Mouse (Mus musculus) thymus, postnatal 14 days (tissue): Measurements from ENCODE around the gene Tnxb.

Source experiments
- DNase-seq: peaks from one replicate; pipeline ENCODE4 v3.0.0; 2021

Tnxb gene

DNA sequence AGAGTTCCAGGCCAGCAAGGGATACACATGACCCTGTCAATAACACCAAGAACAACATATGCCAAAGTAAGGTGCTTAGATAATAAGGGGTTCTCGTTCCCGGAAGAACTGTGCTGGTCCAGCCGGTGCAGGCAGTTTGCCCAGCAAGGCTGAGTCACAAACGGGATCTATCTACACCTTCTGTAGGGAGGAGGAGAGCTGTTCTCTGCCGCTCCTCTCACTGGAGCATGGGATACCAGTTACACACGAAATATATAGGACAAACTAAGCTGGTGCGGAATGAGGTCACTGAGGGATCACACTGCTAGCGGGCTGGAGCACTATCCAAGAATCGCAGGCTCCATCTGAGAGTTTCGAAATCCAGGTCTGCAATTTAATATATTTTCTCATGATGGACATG, 26.4 kb upstream of the Tnxb start:
- DNase-seq, result no peak

DNA sequence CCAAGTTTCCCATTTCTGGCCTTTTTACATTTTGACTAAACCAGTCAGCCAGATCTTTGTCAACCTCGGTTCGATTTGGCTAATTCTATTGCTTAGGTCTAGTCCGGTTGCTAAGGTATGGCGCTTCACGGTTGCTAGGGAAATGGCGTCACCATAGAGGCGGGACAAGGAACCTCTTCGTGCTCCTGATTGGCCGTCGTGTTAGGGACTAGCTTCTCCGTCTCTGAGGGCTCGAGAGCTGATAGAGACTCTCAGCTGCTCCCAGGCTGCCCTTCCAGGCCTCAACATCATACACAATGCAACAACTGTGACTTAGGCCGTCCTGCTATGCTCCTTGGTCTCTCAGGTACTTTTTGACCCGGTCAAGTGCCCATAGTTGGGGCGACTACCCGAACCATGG, 25.7 kb upstream of the Tnxb start, which contains the start of gene Fkbpl:
Gene Fkbpl, plus strand, starts transcription at position 157 of the 400 bp plus-strand sequence.
- peak; percentile 96 for DNase-seq

DNA sequence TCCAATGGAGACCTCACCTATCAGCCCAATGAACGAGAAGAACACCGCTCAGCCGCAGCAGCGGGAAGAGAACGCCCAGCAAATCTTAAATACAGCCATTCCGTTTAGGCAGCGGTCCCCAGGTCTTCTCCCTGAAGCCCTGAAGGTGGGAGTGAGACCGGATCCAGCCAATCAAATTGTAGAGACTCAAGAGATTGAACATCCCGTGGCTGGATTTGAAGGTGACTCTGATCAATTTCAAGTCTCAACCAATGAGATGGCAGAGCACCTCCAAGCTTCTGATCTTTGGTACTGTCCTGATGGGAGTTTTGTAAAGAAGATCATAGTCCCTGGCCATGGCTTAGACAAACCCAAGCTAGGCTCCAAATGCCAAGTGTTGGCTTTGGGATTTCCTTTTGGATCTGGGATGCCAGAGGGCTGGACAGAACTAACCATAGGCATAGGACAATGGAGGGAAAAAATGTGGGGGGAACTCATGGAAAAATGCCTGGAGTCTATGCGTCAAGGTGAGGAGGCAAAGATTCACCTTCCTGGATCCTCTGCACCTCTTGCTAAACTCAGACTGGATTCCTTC, 25.0 kb upstream of the Tnxb start:
- no peak for DNase-seq

DNA sequence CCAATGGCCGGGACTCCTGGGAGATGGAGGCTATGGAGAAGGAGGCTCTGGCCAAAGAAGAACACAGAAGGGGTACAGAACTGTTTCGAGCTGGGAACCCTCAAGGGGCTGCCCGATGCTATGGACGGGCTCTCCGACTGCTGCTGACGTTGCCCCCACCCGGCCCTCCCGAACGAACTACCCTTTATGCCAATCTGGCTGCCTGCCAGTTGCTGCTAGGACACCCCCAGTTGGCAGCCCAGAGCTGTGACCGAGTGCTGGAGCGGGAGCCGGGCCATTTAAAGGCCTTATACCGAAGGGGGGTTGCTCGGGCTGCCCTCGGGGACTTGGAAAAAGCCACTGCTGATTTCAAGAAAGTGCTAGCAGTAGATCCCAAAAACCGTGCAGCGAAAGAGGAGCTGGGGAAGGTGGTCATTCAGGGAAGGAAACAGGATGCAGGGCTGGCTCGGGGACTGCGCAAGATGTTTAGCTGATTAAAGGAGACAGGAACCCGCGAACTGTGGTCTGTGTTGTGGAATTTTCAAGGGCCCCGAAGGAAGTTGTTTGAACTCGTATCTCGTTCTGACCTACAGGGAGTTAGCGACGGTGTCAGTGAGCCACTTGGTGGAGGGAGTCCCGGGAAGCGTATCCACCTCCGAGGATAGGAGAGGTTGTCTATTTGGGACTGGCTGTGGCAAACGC, 24.4 kb upstream of the Tnxb start:
- peak; percentile 24 for DNase-seq

DNA sequence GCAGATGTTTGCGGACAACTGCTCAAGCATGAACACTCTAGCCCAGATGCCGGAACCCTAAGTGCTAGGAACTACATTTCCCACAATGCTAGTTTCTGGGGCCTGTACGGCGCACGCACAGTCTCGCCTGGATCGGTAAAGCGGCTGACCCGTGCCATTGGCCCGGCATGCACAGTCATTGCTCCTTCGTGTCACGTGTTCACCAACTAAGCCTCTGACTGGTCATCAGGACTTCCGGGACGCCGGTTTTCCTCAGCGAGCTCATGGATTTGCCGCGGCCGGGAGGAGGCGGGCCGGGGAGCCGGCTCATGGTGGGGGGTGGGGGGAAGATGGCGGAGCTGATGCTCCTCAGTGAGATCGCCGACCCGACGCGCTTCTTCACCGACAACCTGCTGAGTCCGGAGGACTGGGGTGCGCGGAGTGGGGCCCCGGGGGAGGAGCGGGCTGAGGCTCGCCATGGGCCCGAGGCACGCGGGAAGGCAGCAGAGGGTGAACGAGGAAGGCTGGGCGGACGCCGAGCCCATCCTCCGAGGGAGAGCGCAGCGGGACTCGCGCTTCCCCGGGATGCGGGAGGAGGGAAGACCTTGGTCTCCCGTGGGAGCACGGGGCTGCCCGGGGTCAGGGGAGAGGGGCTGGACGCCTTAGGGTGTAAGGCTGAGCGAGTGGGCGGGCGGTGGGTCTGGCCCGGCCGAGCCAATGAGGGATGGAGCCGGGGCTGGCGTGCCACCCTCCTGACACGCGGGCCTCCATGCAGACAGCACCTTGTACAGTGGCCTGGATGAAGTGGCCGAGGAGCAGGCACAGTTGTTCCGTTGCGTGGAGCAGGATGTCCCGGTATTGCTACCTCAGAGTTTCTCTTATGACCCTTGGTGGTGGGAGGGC, 23.2 kb upstream of the Tnxb start, which contains the start of gene Atf6b:
Gene Atf6b, plus strand, starts transcription at position 241 of the 882 bp plus-strand sequence.
- DNase-seq, result peak; percentile 94

DNA sequence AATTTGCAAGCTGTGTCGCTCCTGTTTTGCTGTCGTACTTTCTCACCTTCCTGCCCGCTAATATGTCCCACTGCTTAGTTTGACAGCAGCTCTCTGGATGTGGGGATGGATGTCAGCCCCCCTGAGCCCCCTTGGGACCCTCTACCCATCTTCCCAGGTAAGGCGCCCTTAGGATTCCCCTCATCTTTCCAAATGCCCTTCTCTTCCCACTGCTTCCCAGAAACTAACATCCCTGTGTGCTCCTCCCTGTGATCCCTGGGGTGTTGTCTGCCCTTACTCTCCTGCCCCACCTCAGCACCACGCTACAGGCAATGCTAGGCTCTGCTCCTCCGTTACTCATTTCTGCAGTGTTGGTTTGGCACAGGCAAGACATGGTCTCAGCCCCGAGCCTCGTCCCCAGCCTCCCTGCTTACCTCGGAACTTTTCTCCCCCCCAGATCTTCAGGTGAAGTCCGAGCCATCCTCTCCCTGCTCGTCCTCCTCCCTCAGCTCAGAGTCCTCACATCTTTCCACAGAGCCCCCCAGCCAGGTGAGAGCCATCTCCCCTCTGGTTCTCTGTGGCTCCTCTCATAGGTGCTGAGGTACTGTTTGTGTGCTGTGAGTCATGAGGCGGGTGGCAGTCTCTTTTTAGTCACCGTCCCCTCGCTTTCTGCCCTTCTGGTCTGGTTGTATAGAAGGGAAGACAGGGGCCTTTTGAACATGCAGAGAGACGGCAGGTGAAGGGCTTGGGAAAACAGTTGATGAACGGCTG, 22.0 kb upstream of the Tnxb start:
- no peak for DNase-seq

DNA sequence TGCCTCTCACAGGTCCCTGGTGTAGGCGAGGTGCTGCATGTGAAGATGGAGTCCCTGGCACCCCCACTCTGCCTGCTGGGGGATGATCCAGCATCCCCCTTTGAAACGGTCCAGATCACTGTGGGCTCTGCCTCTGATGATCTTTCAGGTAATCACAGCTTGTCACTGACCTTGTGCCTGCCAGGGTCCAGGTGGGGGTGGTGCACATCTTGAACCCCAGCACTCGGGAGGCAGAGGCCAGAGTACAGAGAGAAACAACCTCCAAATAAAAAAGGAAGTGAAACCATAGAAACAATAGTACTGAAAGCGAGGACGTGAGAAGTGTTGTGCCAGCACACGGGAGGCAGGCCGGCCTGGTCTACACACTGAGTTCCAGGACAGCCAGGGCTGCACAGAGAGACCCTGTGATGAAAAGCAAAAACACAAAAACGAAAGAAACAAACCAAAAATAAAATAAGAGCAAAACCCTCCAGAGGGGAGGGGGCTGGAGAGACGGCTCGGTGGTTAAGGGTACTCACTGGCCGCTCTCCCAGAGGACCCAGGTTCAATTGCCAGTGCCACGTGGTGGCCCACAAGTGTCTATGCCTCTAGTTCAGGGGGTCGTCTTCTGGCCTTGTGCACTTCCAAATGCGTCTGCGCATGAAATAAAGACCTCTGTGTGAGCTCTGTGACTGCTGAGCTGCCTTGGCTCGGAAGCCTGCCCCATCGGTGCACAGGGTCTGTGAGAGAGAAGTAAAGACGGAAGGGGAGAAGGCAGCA, 21.1 kb upstream of the Tnxb start:
- DNase-seq, result no peak

DNA sequence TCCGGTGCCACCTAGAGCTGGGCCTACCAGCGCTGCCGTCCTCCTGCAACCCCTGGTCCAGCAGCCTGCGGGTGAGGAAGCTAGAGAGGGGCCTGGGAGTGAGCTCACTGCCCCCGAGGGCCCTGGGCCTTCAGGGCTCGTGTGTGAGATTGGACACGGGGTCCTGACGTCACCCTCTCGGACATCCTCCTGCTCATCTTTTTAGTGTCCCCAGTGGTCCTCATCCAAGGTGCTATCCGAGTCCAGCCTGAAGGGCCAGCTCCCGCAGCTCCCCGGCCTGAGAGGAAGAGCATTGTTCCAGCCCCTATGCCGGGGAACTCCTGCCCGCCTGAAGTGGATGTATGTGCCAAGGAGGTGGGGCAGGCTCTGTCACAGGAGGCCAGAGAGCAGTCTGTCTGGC, 19.6 kb upstream of the Tnxb start:
- DNase-seq, result peak; percentile 2

DNA sequence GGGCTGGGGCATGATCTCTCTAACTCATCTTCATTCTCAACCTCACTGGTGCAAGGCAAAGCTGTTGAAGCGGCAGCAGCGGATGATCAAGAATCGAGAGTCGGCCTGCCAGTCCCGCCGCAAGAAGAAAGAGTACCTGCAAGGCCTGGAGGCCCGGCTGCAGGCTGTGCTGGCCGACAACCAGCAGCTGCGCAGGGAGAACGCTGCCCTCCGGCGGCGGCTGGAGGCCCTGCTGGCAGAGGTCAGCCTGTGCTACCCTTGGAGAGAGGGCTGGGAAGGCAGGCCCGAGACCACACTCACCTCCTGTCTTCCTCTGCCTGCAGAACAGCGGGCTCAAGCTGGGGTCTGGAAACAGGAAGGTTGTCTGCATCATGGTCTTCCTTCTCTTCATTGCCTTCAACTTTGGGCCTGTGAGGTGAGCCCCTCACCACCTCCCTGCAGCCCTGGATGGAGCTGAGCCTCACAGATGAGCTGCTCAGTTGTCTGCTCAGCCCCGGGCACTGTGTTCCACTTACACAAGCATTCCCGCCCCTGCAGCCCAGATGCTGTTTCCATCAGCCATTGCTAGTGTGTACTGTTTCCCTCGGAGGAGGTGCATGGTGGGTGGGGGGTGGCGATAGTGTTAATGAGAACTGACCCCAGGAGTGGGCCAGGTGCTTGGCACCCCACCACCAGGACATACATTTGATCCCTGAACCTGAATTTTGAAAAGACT, 18.7 kb upstream of the Tnxb start:
- peak; percentile 75 for DNase-seq

DNA sequence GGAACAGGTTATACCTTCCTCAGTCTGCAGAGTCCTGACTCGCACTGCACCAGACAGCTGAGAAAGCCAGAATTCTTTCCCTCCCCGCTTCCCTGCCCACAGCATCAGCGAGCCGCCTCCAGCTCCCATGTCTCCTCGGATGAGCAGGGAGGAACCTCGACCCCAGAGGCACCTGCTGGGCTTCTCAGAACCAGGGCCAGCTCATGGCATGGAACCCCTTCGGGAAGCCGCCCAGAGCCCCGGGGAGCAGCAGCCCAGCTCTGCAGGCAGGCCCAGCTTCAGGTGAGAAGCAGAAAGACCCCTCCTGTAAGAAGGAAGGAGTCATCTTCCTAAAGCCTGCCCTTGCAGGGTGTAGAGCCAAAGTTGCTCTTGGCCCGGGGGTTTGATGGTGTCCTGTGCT, 17.8 kb upstream of the Tnxb start:
- no peak for DNase-seq

DNA sequence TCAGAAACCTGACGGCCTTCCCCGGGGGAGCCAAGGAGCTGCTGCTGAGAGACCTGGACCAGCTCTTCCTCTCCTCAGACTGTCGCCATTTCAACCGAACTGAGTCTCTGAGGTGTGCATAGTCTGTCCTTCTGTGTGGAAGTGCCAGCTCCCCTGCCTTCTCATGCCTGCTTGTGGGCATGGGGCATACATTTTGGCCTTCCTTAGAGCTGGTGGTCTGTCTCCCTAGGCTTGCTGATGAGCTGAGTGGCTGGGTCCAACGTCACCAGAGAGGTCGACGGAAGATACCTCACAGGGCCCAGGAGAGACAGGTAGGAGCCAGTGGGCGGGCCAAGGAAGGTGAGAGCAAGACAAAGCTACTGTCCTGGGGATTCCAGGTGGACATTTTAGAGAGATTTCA, 17.4 kb upstream of the Tnxb start:
- no peak for DNase-seq

DNA sequence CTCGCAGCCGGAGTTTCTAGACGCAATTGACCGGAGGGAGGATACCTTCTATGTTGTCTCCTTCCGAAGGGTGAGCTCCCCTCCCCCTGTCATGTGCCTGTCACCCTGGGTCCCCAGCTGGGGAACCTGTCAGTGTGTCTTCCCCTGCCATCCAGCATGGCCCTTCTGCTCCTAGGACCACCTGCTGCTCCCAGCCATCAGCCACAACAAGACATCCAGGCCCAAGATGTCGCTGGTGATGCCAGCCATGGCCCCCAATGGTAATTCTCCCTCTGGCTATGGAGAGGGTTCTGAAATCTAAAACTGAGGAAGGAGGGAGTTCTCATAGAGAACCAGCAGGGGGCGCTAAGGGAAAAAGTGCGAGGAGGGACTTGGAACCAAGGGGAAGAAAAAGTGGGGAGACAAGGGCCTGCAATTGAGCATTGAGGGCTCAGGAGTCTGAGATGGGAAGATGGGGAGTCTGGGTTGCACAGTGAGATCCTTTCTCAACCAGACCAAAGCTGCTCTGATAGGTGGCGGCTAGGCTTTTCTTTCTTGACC, 16.5 kb upstream of the Tnxb start:
- peak; percentile 66 for DNase-seq

DNA sequence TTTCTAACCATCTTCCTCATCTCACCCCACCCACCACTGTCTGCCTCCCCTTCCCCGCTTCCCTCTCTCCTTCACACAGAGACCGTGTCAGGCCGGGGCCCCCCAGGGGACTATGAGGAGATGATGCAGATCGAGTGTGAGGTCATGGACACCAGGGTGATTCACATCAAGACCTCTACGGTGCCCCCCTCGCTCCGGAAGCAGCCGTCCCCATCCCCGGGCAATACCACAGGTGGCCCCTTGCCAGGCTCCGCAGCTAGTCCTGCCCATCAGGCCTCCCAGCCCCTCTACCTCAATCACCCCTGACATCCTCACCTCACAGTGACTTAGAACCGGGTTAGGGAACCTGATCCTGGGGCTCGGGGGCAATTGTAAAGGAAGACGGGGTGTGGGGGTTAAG, 15.9 kb upstream of the Tnxb start:
- DNase-seq, result no peak

DNA sequence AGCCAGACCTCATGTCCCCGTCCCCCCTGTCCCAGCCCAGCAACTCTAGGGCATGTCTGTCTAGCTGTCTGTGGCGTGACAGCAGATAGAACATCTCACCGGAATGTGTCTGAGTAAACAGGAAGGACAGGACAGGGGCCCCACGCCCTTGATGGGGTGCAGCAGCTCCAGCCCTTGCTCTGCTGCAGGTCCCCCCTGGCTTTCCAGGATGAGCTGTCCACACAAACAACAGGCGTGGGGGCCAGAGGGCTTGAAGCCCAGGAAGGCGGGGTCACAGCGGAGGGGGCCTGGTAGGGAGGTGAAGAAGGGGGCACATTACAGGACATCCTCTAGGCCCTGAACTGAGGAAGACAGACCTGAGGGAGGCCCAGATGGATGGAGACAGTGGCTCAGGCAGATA, 15.2 kb upstream of the Tnxb start:
- DNase-seq, result no peak

DNA sequence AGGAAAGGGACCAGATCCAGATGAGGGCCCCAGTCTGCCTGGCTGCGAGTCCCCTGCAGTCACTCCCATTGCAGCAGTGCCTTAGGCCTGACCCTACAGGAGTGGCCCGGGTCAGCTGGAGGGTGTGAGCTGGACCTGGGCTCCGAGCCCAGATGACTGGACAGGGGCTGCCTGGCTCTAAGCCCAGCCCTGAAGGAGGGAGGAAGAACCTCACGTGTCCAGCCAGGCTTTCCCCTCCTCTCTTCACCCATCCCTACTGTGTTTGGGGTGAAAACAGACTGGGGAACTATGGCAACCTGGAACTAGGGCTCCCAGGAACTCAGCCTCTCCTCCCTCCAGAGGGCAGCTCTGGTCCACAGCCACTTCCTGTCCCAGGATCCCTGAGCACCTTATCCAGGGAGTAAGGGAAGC, 14.7 kb upstream of the Tnxb start:
- DNase-seq, result no peak

DNA sequence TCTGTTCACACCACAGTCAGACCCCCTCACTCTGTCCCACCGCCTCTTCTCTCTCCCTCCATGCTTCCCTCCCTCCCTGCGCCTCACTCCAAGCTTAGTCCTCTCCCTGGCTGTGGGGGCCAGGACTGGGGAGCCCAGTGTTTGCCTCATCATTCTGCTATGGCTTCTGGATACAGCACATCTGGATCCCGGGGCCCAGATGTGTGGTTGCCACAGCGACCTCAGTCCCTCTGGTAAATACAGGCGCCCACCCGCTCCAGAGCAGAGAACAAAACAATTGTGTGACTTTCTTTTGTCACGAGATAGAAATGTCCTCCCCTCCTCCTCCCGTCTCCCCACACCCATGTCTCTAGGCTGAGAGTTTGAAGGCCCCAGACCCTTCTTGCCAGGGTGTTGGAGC, 13.7 kb upstream of the Tnxb start:
- no peak for DNase-seq

DNA sequence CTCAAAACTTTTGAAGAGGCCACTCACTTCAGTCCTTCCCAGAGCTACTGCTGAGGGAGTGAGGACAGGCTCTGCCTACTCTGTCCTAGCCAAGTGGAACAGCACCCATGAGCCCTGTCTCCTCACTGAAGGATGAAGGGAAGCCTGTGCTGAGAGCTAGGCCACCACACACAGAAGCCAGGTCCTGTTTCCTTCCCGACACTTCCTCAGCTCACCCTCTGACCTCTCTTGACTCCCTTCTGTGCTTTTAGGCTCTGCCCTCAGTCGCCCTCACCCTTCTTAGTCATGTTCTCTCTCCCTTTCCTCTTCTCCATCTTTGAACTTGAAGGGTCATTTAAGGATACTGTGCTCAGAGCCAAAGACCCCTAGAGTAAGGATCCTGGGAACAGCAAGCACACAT, 13.1 kb upstream of the Tnxb start:
- DNase-seq, result no peak

DNA sequence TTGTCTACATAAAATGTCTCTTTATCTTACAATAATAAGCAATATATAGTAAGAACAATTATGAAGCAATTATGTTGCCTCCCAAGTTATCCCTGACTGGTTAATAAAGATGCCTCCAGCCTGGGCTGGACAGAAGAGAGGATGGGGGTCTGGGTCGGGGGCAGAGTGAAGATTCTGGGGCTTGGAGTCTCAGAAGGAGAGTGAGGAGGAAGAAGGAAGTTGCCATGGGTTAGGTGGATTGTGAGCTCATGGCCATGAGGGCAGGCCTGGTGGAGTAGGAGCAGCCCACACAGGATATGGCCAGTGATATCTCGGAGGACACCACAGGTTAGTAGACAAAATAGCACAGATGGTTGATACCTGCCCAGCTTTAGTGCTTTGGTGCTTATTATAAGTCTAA, 12.2 kb upstream of the Tnxb start:
- no peak for DNase-seq

DNA sequence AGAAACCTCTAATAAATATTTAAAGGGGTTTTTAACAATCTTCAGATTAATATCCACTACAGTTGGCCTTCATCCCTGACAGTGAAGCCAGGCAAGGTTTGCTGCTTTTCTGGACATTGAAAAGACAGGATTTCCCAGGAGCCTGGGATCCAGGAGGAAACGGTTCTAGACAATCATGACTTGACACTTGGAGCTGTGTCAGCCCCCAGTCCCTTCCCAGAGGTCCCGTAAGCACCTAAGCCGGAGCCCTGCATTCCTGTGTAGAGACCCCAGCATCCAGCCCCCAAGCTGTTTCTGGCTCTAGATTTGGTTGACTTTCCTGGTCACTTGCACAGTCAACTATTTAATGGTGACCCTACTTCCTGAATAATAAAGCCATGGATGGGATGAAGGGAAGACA, 11.7 kb upstream of the Tnxb start:
- DNase-seq, result no peak

DNA sequence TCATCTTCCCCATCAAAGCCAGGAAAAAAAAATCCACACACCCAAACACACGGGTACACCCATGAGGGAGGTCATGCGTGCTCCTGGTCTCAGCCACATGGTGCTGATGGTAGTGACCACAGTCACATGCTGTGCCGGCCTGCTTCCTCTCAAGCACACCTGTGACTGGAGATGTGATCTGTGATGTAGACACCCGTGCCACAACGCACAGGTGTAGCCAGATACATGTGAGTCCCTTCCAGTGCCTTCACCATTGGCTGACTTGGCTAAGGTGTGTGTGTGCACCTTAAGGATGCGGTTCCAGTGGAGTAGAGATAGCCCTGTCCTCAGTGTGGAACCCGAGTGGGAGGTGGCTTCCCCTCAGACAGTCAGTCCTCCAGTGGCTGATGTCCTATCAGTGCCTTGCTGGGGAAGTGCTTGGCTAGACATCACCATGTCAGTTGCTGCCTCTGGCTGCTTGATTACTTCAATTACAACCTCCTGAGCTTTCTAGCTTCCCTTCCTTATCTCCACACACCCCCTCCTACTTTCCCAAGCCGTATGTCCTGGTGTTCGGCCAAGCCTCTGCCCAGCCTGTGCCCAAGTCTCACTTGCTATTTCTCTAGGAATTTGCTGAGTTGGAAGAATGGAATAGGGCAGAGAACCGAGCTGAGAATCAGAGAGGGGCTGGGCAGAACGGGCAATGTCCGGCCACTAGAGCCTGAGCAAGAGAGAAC, 11.0 kb upstream of the Tnxb start:
- DNase-seq, result no peak

DNA sequence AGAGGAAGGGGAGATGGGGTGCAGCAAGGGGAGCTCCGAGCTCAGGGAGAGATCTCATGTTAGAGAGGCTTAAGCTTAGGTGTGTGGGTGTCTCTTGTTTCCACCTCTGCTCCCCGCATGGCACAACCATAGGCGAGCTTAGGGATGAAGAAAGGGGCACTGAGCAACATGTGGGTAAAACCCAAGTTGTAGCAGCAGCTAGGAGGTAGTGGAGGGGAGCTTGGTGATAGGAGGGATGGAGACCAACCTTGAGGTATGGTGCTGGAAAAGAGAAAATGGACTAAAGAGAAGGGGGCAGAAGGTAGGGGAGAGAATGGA, 10.5 kb upstream of the Tnxb start:
- DNase-seq, result no peak
